Mouse (Mus musculus) induced T-regulatory cell, adult 2 months (primary cell): ENCODE measurements around the gene Fscn2.

Experiments
- DNase-seq: peaks from one replicate; pipeline ENCODE4 v3.0.0-alpha.2; 2012; ENCODE audit warnings: low read depth

The Fscn2 gene

GRCm38 (mm10) chr11:120405867-120406266, 44.5 kb downstream of the Fscn2 start:
- no peak for DNase-seq

- no peak for DNase-seq
Measured at GRCm38 (mm10) chr11:120406445-120406844, 45.1 kb downstream of the Fscn2 start.

GRCm38 (mm10) chr11:120413621-120414020, 52.3 kb downstream of the Fscn2 start:
- peak; percentile 20 for DNase-seq
